Mouse (Mus musculus) stomach, embryonic 14.5 days (tissue): ENCODE results near the gene Neu1. TPM values are rescaled to one million over a fixed set of nuclear protein-coding genes. Genes with fewer than 3 reads are reported as not detected.
A peak's percentile ranks its signal among the peaks of the same experiment; 100 is the strongest.
"Not testable (repeated sequence)": the region's sequence is repeated elsewhere in the genome, so short reads cannot be mapped to it uniquely, and the experiment has no call there.

Source experiments
- ATAC-seq: fragments of 200-750 bp; cut with Nextera tagmentation; 2 replicates; pipeline ENCODE4 v1.8.0; 2017; ENCODE audit warnings: low read depth, moderate TSS enrichment; ENCODE audit not compliant: insufficient number of reproducible peaks, insufficient read depth, low FRiP score
- H3K27ac ChIP-seq: fragments of 300-500 bp; sonication (generic); 2 replicates; pipeline ENCODE4 v1.5.1; 2014; ENCODE audit warnings: mild to moderate bottlenecking, low read length, moderate library complexity, mixed read lengths
- H3K27me3 ChIP-seq: fragments of 300-500 bp; sonication (generic); 2 replicates; pipeline ENCODE4 v1.6.1; 2014; ENCODE audit warnings: low read length, control low read depth, mixed read lengths; ENCODE audit not compliant: control insufficient read depth, insufficient read depth
- H3K36me3 ChIP-seq: fragments of 300-500 bp; sonication (generic); 2 replicates; pipeline ENCODE4 v1.6.1; 2014; ENCODE audit warnings: mild to moderate bottlenecking, control low read depth, low read length, moderate library complexity, mixed read lengths; ENCODE audit not compliant: control insufficient read depth, insufficient read depth
- H3K4me1 ChIP-seq: fragments of 300-500 bp; sonication (generic); 2 replicates; pipeline ENCODE4 v1.6.1; 2014; ENCODE audit warnings: low read length, control low read depth, mixed read lengths; ENCODE audit not compliant: control insufficient read depth, insufficient read depth
- H3K4me2 ChIP-seq: fragments of 300-500 bp; sonication (generic); replicated peaks from 2 replicates; pipeline ENCODE4 v1.6.1; 2014; ENCODE audit warnings: low read depth, low read length, control low read depth
- H3K4me3 ChIP-seq: fragments of 300-500 bp; sonication (generic); 2 replicates; pipeline ENCODE4 v1.5.1; 2014; ENCODE audit warnings: low read depth, low read length, control low read depth
- H3K9ac ChIP-seq: fragments of 300-500 bp; sonication (generic); replicated peaks from 2 replicates; pipeline ENCODE4 v1.6.1; 2014; ENCODE audit warnings: low read depth, mild to moderate bottlenecking, control low read depth, low read length, moderate library complexity, mixed read lengths
- H3K9me3 ChIP-seq: fragments of 300-500 bp; sonication (generic); 2 replicates; pipeline ENCODE4 v1.6.1; 2016; ENCODE audit warnings: low read depth, low read length, control low read depth; ENCODE audit not compliant: control insufficient read depth
- WGBS: fragments of 180-500 bp; shearing (Covaris S2); extraction: QIAGEN DNeasy Blood & Tissue Kit; methylation state at CpG from one replicate; pipeline ENCODE4 v1.1.7; 2014; 5-methylcytosine and 5-hydroxymethylcytosine counted together
- polyA plus RNA-seq: library from polyadenylated mRNA; unstranded; fragments of >200 nt; fragmentation: Nextera tagmentation; extraction: Ambion mirVana; gene quantifications from 2 replicates; pipeline ENCODE4 v1.2.1, GENCODE M21; 2014

The Neu1 gene
- polyA plus RNA-seq, 1 experiment from 2014 or later = 16.2 TPM

DNA sequence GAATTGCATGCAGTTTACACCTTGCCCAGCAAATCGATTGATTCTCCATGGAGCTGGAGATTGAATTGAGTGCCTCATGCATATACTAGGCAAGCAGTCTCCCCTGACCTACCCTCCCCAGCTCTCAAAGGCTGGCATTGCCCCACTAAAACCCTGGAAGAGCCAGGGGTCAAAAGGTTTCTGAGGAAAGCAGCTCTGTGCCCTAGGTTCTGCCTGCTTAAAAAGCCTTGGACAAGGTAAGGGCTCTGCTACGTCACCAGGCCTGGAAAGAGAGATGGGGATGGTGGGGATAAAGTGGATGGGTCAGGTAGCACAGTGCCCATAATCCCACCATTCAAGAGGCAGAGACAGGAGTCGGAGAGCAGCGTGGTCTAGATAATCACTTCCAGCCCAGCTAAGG is 23.8 kb downstream of the Neu1 start:
- Histone ChIP-seq H3K27ac (no peak overlapping the region), H3K9ac (no peak overlapping the region), H3K36me3 (peaks cover 16% of the 10 kb centered on the region), H3K27me3 (no peaks in the 10 kb centered on the region), H3K4me2 (no peak overlapping the region), H3K4me3 (no peak overlapping the region), H3K9me3 (no peaks in the 10 kb centered on the region), H3K4me1 (peaks cover 12% of the 10 kb centered on the region)
- no peak for ATAC-seq
- 93% methylated on average over 4 of the region's 4 CpGs for WGBS

DNA sequence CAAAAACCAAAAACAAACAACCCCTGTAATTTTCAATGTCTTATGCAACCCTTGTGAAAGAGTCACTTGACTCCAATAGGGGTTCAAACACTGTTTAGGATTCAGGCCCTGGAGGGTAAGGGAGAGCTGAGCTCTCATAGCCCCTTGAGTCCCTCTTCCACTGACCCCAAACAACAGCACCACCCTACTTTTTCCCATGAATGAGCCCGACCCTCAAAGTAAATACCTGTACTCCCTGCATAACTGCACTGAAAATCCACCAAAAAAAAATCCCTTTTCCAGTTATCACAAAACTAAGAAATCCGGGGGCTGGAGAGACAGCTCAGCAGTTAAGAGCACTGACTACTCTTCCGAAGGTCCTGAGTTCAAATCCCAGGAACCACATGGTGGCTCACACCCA is 24.8 kb downstream of the Neu1 start:
- Histone ChIP-seq H3K27ac (no peak overlapping the region), H3K4me2 (no peak overlapping the region), H3K9me3 (no peaks in the 10 kb centered on the region), H3K4me3 (no peak overlapping the region), H3K36me3 (peaks cover 5% of the 10 kb centered on the region), H3K4me1 (peaks cover 9% of the 10 kb centered on the region), H3K9ac (no peak overlapping the region), H3K27me3 (no peaks in the 10 kb centered on the region)
- ATAC-seq = no peak
- 74% methylated on average over 3 of the region's 3 CpGs for WGBS

DNA sequence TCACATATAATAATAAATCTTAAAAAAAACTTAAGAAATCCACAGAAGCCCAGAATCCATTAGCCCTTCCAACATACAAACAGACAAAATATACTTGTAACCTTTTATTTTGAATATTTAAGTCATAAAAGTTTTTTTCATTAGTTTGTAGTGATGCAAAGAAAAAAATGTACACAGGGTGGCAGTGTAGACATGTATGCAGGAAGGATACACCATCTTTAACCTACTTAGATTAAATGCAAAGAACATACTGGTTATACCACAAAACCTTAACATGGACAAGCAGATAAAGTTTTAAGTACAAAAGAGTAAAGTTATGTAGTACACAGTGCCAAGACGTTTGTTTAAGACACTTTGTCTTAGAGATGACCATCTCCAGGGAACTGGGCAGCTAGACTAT is 25.3 kb downstream of the Neu1 start:
- peaks cover under 1% of the 10 kb centered on the region; the same call in 1 of the 2 replicates for H3K36me3 ChIP-seq
- WGBS = 41% methylated on average over 1 of the region's 1 CpGs
- H3K27me3 ChIP-seq = no peaks in the 10 kb centered on the region
- no peak overlapping the region for H3K9ac ChIP-seq
- no peak overlapping the region for H3K4me2 ChIP-seq
- no peak for ATAC-seq
- no peak overlapping the region for H3K4me3 ChIP-seq
- H3K27ac ChIP-seq = no peak overlapping the region
- no peaks in the 10 kb centered on the region for H3K9me3 ChIP-seq
- peaks cover 9% of the 10 kb centered on the region; the same call in 1 of the 2 replicates for H3K4me1 ChIP-seq

DNA sequence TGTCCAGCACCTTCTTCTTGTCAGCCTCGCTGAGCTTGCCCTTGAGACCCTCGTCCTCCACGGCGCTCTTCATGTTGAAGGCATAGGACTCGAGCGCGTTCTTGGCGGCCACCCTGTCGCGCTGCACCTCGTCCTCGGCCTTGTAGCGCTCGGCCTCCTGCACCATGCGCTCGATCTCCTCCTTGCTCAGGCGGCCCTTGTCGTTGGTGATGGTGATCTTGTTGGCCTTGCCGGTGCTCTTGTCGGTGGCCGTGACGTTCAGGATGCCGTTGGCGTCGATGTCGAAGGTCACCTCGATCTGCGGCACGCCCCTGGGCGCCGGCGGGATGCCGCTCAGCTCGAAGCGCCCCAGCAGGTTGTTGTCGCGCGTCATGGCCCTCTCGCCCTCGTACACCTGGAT is 26.2 kb downstream of the Neu1 start:
- not testable (repeated sequence) for H3K9ac ChIP-seq, ATAC-seq, H3K4me3 ChIP-seq, H3K36me3 ChIP-seq, H3K9me3 ChIP-seq, H3K4me2 ChIP-seq, H3K27ac ChIP-seq, H3K27me3 ChIP-seq
- H3K4me1 ChIP-seq = peaks cover 11% of the 10 kb centered on the region; the same call in 1 of the 2 replicates
- WGBS = 12% methylated on average over 29 of the region's 40 CpGs

DNA sequence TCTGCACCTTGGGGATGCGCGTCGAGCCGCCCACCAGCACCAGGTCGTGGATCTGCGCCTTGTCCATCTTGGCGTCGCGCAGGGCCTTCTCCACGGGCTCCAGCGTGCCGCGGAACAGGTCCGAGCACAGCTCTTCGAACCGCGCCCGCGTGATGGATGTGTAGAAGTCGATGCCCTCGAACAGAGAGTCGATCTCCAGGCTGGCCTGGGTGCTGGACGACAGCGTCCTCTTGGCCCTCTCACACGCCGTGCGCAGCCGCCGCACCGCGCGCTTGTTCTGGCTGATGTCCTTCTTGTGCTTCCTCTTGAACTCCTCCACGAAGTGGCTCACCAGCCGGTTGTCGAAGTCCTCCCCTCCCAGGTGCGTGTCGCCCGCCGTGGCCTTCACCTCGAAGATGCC is 26.9 kb downstream of the Neu1 start:
- not testable (repeated sequence) for H3K36me3 ChIP-seq, H3K4me2 ChIP-seq, H3K9ac ChIP-seq, H3K27me3 ChIP-seq, H3K4me3 ChIP-seq, H3K27ac ChIP-seq, ATAC-seq, H3K9me3 ChIP-seq
- 25% methylated on average over 22 of the region's 40 CpGs for WGBS
- H3K4me1 ChIP-seq = peaks cover 11% of the 10 kb centered on the region; the same call in 1 of the 2 replicates

DNA sequence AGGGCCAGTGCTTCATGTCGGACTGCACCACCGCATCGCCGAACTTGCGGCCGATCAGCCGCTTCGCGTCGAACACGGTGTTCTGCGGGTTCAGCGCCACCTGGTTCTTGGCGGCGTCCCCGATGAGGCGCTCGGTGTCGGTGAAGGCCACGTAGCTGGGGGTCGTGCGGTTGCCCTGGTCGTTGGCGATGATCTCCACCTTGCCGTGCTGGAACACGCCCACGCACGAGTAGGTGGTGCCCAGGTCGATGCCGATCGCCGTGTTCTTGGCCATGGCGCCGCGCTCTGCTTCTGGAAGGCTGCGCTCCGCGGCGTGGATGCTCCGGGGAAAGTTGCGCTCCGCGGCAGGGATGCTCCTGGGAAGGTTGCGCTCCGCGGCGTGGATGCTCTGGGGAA is 27.7 kb downstream of the Neu1 start:
- not testable (repeated sequence) for H3K27me3 ChIP-seq, H3K9ac ChIP-seq, H3K27ac ChIP-seq, H3K36me3 ChIP-seq, H3K9me3 ChIP-seq
- Histone ChIP-seq H3K4me1 (peaks cover 11% of the 10 kb centered on the region; the same call in 1 of the 2 replicates), H3K4me2 (peak overlapping the region; percentile 39), H3K4me3 (peak overlapping the region; percentile 15; the same call in 1 of the 2 replicates)
- 0% methylated on average over 27 of the region's 47 CpGs for WGBS
- peak; percentile 16; the same call in 1 of the 2 replicates for ATAC-seq

DNA sequence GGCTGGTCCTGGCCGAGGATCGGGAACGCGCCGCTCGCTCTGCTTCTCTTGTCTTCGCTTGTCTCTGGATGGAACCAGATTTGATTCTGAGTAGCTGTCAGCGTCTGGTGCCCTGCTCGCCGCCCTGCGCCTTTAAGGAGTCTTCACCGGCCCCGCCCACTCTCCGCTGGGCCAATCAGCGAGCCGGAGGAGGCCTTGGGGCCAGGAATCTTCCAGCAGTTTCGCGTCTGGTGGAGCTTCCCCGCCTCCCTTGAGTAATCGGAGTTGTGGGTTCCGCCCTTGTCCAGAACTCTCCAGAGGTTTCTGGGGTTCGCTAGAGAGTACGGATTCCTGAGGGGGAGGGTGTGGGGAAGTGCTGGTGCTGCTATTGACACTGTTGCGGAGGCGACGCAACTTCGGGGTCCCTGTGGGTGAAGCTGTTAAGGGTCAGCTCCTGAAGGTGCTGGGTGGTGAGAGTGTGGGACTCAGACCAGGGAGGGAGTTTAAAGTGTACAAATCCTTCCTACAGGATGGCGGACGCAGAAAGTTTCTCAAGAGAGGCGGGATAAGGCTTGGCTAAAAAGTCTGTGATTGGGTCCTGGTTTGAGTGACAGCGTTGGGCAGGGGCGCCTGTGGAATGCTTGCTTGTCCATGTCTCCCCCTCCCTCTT is 28.2 kb downstream of the Neu1 start, which contains the start of gene Hspa1b:
Hspa1b (minus strand) TSS at position 109 of the 649 bp plus-strand sequence.
- not testable (repeated sequence) for H3K36me3 ChIP-seq, H3K27me3 ChIP-seq, H3K9me3 ChIP-seq
- H3K4me1 ChIP-seq = peaks cover 11% of the 10 kb centered on the region; the same call in 1 of the 2 replicates
- 1% methylated on average over 28 of the region's 32 CpGs for WGBS
- H3K4me3 ChIP-seq = peak within 1 kb of the TSS; percentile 29
- H3K27ac ChIP-seq = peak within 1 kb of the TSS; percentile 93
- peak within 1 kb of the TSS; percentile 42 for H3K9ac ChIP-seq
- H3K4me2 ChIP-seq = peak within 1 kb of the TSS; percentile 69
- ATAC-seq = peak; percentile 94

DNA sequence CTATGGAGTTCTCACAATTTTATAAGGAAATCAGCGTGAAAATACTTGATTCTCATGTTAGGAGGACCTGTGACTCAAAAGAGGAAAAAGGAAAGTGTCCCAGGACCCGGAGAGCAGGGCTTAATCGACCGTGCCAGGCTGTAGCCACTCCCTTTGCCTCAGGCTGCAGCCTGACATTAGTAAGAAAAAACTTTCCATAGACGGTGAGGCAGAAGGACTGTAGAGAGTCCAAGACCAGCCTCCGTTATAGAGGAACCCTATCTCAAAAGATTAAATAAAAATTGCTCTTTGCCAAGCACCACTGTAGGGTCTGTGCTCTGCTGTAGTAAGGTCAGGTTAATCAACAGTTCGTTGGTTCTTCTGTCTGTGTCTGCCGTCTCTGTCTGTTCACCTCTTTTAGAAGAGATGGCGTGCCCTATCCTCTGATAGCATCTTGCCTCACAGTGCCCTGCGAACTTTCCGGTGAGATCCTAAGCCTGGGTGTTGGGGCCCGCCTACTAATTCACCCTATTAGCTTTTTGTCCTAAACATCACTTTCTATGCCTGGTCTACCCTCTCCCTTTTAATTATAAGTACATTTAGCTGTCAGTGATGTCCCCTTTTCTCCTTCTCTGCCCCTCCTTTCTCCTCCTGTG is 28.9 kb downstream of the Neu1 start:
- ATAC-seq = no peak

More for the DNA sequence above, 28.9 kb downstream of the Neu1 start:
- Histone ChIP-seq H3K36me3 (no peaks in the 10 kb centered on the region), H3K27me3 (no peaks in the 10 kb centered on the region), H3K4me2 (peak overlapping the region; percentile 69), H3K4me3 (peak overlapping the region; percentile 29), H3K9me3 (no peaks in the 10 kb centered on the region), H3K27ac (peak overlapping the region; percentile 93), H3K4me1 (peaks cover 11% of the 10 kb centered on the region; the same call in 1 of the 2 replicates), H3K9ac (peak overlapping the region; percentile 42)
- 11% methylated on average over 12 of the region's 12 CpGs for WGBS
